Mouse (Mus musculus): ENCODE data around the gene Tmem59l. TPM values are rescaled to one million over a fixed set of nuclear protein-coding genes. Genes with fewer than 3 reads are reported as not detected.

Gene Tmem59l
- 60.6 and 61.5 TPM in 2 replicates for polyA plus RNA-seq (2015; fragmentation: Nextera tagmentation; extraction: Ambion mirVana)

DNA sequence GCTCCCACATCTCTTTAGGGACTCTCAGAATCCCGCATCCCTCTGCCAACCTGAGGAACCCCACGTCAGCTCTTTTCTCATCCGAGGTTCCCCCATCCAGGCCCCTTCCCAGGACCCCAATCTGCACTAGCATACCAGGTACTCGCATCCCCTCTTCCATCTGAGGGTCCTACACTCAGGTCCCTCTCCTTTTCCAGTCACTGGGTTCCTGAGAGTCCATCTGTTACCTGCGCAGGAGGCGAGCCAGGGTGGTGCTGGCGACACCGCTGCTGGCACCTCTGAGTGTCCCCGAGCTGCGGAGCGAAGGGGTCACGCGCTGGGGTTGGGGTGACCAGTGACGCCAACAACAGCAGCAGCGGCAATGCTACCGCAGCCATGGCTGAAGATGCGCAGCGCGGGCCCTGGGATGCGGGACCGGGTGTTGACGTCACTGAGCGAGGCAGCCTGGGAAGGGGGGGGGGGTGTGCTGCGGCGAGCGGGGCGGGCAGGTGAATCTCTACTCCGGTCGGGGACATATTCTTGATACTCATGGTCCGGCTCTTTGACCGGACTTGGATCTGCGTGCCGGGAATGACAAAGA, at the start of gene Tmem59l:
Tmem59l (minus strand) TSS at position 418 of the 580 bp plus-strand sequence.
- ATAC-seq = peak; percentile 64
- peak within 1 kb of the TSS; percentile 87 for H3K9ac ChIP-seq (replicated peaks)
- peaks cover 10% of the 10 kb centered on the region; the same call in 1 of the 2 replicates for H3K36me3 ChIP-seq
- H3K27ac ChIP-seq = no peak within 1 kb of the TSS
- H3K4me3 ChIP-seq (replicated peaks) = peak within 1 kb of the TSS; percentile 58
- peaks cover 36% of the 10 kb centered on the region for H3K4me1 ChIP-seq (replicated peaks)
- H3K27me3 ChIP-seq = peaks cover 95% of the 10 kb centered on the region
- H3K9me3 ChIP-seq = no peaks in the 10 kb centered on the region
- WGBS = 3% methylated on average over 33 of the region's 33 CpGs
- peak within 1 kb of the TSS; percentile 68 for H3K4me2 ChIP-seq (replicated peaks)

DNA sequence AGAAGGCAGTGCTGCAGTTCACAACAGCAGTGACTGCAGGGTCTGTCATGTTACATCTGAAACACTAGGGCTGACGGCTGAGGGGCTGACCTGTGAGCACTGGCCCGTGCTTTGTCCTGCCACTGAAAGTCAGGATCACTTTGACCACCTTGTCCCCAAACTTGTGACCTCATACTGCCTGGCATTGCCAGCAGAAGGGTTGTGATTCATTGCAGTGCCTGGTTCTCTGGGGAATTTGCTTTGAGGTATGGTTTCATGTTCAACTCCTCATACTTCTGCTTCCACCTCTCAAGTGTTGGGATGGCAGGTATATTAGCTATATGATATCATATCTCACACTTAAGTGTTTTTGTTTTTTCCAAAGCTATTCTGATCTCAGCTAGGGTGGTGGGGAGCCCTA, 48.5 kb upstream of the Tmem59l start:
- H3K27me3 ChIP-seq = no peaks in the 10 kb centered on the region
- peaks cover 15% of the 10 kb centered on the region for H3K4me1 ChIP-seq (replicated peaks)

DNA sequence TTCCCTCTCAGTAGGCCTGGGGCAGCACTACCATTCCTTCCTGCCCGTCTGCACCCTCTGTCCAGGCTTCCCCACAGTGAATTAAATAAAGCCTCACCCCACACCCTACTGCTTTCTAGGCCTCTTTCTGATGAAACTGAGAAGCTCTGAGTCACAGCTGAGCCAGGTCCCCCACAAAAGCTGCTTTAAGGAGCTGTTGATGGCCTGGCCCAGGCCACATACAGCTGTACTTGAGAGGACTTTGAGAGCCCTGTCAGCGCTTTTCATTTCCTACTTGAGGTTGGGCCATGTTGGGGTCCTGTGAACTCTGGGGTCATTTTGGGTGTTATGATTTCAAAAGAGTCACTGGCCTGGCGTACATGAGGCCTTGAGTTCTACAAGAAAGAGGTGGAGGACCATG, 48.1 kb upstream of the Tmem59l start:
- ATAC-seq = no peak
- Histone ChIP-seq H3K9me3 (no peaks in the 10 kb centered on the region), H3K4me3 (replicated peaks) (no peak overlapping the region), H3K4me1 (replicated peaks) (peaks cover 10% of the 10 kb centered on the region), H3K36me3 (peaks cover 68% of the 10 kb centered on the region), H3K27me3 (no peaks in the 10 kb centered on the region), H3K4me2 (replicated peaks) (no peak overlapping the region), H3K9ac (replicated peaks) (0 out of 2 replicates have a peak overlapping the region, but pooled peaks have one; percentile 10), H3K27ac (no peak overlapping the region)
- 92% methylated on average over 3 of the region's 3 CpGs for WGBS

More for the DNA sequence above, 48.5 kb upstream of the Tmem59l start:
- peaks cover 64% of the 10 kb centered on the region for H3K36me3 ChIP-seq
- H3K4me2 ChIP-seq (replicated peaks) = no peak overlapping the region
- ATAC-seq = no peak
- WGBS = 95% methylated on average over 2 of the region's 2 CpGs
- no peak overlapping the region for H3K9ac ChIP-seq (replicated peaks)
- no peak overlapping the region for H3K27ac ChIP-seq
- H3K4me3 ChIP-seq (replicated peaks) = no peak overlapping the region
- H3K9me3 ChIP-seq = no peaks in the 10 kb centered on the region

DNA sequence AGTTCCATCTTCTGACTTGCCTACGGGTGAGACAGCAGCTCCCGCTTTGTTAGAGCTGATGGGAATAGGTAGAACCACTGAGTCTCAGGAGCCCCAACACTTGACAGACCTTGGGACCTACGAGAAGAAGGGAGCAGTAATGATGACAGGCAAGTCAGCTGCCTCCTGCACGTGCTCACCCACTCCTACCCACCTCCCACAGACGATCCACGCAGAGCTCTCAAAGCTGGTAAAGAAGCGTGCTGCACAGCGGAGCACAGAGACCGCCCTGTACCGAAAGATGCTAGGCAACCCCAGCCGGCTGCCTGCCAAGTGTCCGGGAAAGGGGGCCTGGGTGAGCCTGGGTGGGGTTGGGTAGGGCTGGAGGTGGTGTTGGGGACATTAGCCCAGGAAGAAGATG, 47.1 kb upstream of the Tmem59l start:
- Histone ChIP-seq H3K4me2 (replicated peaks) (no peak overlapping the region), H3K4me3 (replicated peaks) (no peak overlapping the region), H3K36me3 (peaks cover 75% of the 10 kb centered on the region), H3K9ac (replicated peaks) (no peak overlapping the region), H3K4me1 (replicated peaks) (peaks cover 14% of the 10 kb centered on the region), H3K27me3 (no peaks in the 10 kb centered on the region), H3K9me3 (no peaks in the 10 kb centered on the region), H3K27ac (no peak overlapping the region)
- no peak for ATAC-seq
- WGBS = 95% methylated on average over 12 of the region's 12 CpGs

DNA sequence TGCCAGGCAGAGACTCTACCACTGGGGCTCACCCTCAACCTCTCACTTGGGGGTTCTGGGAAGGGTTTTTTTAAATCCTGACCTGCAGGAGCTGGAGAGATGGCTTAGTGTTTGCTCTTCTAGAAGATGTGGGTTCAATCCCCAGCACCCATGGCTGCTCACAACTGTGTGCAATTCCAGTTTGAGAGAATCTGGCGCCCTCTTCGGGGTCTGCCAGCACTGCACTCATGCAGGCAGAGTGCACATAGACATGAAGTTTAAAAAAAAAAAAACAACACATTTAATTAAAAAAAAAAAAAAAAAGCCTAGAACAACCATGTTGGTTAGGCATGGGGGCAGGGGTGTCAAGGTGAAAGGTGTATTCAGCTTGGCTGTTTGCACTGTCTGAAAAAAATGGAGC, 43.2 kb upstream of the Tmem59l start:
- no peaks in the 10 kb centered on the region for H3K9me3 ChIP-seq
- no peak for ATAC-seq
- 88% methylated on average over 2 of the region's 2 CpGs for WGBS
- H3K36me3 ChIP-seq = peaks cover 57% of the 10 kb centered on the region
- no peak overlapping the region for H3K4me3 ChIP-seq (replicated peaks)
- no peak overlapping the region for H3K4me2 ChIP-seq (replicated peaks)
- H3K27me3 ChIP-seq = no peaks in the 10 kb centered on the region
- no peak overlapping the region for H3K9ac ChIP-seq (replicated peaks)
- H3K4me1 ChIP-seq (replicated peaks) = peaks cover 33% of the 10 kb centered on the region
- no peak overlapping the region for H3K27ac ChIP-seq

DNA sequence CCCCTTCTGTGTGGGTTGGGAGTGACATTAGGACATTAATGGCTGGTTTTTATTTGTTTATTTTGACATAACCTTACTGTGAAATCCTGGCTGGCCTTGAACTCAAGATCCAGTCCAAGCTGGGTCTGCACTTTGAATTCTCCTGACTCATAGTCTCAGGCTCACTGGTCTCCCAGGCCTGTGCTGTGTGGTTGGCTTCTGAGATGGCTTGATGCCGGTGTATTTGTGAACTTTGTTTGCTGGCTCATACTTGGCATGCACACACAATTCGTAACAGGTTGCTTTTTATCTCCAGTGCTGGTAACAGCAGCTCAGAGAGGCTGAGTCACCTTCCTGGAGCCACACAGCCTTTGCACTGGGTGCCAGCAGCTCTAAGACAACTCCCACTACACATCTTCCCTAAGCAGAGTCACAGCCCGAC, 42.6 kb upstream of the Tmem59l start:
- peaks cover 52% of the 10 kb centered on the region for H3K36me3 ChIP-seq
- no peak overlapping the region for H3K4me2 ChIP-seq (replicated peaks)
- H3K4me1 ChIP-seq (replicated peaks) = peaks cover 33% of the 10 kb centered on the region
- H3K4me3 ChIP-seq (replicated peaks) = no peak overlapping the region
- H3K27ac ChIP-seq = no peak overlapping the region
- WGBS = 98% methylated on average over 3 of the region's 3 CpGs
- no peaks in the 10 kb centered on the region for H3K9me3 ChIP-seq
- no peak overlapping the region for H3K9ac ChIP-seq (replicated peaks)
- no peaks in the 10 kb centered on the region for H3K27me3 ChIP-seq
- ATAC-seq = no peak

DNA sequence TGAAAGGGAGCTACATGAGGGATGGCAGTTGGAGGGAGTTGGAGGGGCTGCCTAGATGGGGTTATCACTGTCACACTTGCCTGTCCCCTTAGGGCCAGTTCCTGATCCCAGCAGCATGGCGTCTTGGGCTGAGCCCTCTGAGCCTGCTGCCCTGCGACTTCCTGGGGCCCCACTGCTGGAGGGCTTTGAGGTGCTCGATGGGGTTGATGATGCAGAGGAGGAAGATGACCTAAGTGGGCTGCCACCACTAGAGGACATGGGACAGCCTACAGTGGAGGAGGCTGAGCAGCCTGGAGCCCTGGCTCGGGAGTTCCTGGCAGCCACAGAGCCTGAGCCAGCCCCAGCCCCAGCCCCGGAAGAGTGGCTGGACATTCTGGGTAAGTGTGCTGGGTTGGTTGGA, 42.1 kb upstream of the Tmem59l start:
- WGBS = 85% methylated on average over 5 of the region's 5 CpGs
- no peak overlapping the region for H3K9ac ChIP-seq (replicated peaks)
- H3K9me3 ChIP-seq = no peaks in the 10 kb centered on the region
- peak overlapping the region; percentile 9; the same call in 1 of the 2 replicates for H3K4me2 ChIP-seq (replicated peaks)
- H3K4me3 ChIP-seq (replicated peaks) = no peak overlapping the region
- H3K27me3 ChIP-seq = no peaks in the 10 kb centered on the region
- no peak overlapping the region for H3K27ac ChIP-seq
- H3K4me1 ChIP-seq (replicated peaks) = peaks cover 33% of the 10 kb centered on the region
- peaks cover 47% of the 10 kb centered on the region for H3K36me3 ChIP-seq
- no peak for ATAC-seq

DNA sequence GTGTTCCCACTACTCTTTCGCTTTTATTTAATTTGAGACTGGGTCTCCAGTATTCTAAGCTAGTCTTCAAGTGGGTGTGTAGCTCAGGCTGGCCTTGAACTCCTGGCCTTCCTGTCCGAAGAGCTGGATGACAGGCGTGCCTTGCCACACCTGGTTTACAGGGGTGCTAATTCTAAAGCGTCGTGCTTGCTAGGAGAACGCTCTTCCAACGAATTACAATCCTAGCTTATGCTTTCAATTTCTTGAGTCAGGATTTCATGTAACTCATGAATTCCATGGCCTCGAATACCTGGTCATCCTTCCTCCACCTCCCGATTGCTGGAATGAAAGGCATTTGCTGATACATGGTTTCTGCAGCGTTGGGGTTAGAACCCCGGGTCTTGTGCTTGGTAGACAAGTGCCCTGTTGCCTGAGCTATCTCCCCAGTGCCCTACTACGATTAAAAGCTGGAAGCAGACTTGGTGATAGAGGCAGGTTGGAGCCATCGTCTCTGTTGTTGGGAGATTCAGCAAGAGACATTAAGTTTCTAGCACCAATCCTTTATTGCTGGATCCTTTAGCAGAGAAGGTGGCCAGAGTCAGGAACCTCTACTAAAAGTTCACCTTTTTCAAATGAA, 41.1 kb upstream of the Tmem59l start:
- no peaks in the 10 kb centered on the region for H3K27me3 ChIP-seq
- H3K4me2 ChIP-seq (replicated peaks) = peak overlapping the region; percentile 87
- no peaks in the 10 kb centered on the region for H3K9me3 ChIP-seq
- peak overlapping the region; percentile 81 for H3K4me3 ChIP-seq (replicated peaks)
- WGBS = 38% methylated on average over 13 of the region's 13 CpGs
- H3K9ac ChIP-seq (replicated peaks) = peak overlapping the region; percentile 92
- peaks cover 37% of the 10 kb centered on the region for H3K36me3 ChIP-seq
- peak overlapping the region; percentile 88 for H3K27ac ChIP-seq
- peaks cover 38% of the 10 kb centered on the region for H3K4me1 ChIP-seq (replicated peaks)
- ATAC-seq = no peak

DNA sequence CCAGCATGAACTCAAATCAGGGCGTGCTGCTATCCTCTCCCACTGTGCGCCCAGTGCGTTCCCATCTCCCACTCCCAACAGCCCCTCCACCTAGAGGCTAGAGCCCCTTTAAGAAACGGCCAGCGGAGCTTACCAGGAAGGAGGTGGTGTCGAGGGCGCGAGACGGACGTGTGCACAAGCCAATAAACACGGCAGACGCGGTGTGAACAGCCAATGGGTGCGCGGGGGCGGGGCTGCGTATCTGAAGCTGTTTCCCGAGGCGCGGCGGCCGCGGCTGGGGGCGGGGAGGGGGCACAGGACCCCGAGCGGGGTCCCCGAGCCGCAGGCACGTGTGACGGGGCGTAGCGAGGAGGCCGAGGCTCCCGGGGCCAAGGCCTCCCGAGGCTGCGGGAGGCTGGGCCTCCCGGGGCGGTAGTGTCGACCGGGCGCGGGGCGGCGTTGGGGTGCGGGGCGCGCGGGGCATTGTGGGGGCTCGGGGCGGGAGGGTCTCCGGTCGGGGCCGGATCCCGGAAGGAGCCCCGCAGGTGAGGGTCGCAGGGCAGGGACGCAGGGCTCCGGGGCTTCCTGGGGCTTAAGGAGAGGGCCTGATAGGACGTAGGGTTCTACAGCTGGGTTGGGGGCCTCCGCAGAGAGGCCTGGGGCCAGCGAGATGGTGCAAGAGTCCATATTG, 40.5 kb upstream of the Tmem59l start, which contains the start of the genes Fkbp8 and Kxd1:
Fkbp8 (plus strand) TSS at position 213 of the 670 bp plus-strand sequence.
Kxd1 (minus strand) TSS at position 445 of the 670 bp plus-strand sequence.
- peak within 1 kb of the TSS; percentile 81 for H3K4me3 ChIP-seq (replicated peaks)
- ATAC-seq = peak; percentile 94
- peak within 1 kb of the TSS; percentile 92 for H3K9ac ChIP-seq (replicated peaks)
- H3K4me2 ChIP-seq (replicated peaks) = peak within 1 kb of the TSS; percentile 87
- peaks cover 40% of the 10 kb centered on the region for H3K4me1 ChIP-seq (replicated peaks)
- peak within 1 kb of the TSS; percentile 88 for H3K27ac ChIP-seq
- H3K36me3 ChIP-seq = peaks cover 31% of the 10 kb centered on the region
- H3K9me3 ChIP-seq = no peaks in the 10 kb centered on the region
- H3K27me3 ChIP-seq = no peaks in the 10 kb centered on the region
- under 1% methylated on average over 45 of the region's 61 CpGs for WGBS

DNA sequence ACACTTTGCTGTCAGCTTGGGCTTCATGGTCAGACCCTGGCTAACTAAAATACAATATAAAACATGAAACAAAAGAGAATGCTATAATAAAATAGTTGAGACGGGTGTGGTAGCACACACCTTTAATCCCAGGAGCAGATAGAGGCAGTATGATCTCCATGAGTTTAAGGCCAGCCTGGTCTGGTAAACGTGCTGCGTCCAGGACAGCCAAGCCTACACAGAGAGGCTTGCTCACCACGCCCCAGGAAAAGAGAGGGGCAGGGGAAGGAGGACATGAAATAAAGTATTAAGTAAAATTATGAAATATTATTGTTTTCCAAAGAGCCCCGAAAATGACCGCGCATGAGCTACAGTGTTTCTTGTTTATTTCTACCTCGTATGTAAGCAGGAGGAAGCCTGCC, 40.0 kb upstream of the Tmem59l start:
- Histone ChIP-seq H3K27me3 (no peaks in the 10 kb centered on the region), H3K36me3 (peaks cover 25% of the 10 kb centered on the region), H3K4me1 (replicated peaks) (peaks cover 45% of the 10 kb centered on the region), H3K9ac (replicated peaks) (peak overlapping the region; percentile 92), H3K4me2 (replicated peaks) (peak overlapping the region; percentile 87), H3K4me3 (replicated peaks) (peak overlapping the region; percentile 81), H3K9me3 (no peaks in the 10 kb centered on the region), H3K27ac (peak overlapping the region; percentile 88)
- WGBS = 3% methylated on average over 8 of the region's 8 CpGs
- ATAC-seq = peak; percentile 28; the same call in 1 of the 2 replicates

DNA sequence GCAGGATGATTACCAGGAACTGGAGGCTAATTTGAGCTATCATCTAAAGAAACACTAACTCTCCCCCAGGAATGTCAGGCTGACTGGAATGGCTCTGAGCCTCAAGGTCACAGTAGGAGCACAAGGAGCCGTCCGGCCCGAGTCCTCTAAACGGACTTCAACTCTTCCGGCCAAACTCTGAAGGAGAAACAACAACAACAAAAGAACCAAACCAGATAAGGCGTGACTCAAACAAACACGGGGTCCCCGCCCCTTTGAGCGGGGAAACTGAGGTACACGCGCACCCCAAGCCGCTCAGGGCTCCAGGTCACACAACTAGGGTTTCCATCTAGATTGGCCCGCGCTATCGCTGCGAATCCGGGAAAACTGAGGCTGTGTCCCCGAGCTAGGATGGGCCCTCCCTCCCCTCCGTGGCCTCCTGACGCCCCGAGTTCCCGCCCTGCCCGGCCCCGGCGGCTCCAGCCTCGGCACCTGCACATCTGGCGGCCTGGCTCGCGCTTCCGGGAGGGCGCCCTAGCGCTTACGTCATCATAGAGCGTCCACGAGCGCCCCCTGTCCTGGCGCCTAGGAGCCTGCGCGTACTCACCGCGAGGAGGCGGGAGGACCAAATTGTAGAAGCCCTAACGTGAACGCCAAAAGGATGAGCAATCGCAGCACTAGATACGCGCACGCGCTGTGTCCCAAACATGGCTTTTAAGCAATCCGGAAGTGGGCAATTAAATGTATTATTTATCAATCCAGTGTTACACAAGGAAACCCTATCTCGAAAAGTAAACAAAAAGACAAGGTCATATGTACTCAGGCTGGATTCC, 35.6 kb upstream of the Tmem59l start:
- H3K9me3 ChIP-seq = no peaks in the 10 kb centered on the region
- peaks cover 21% of the 10 kb centered on the region for H3K36me3 ChIP-seq
- H3K4me2 ChIP-seq (replicated peaks) = peak overlapping the region; percentile 81
- under 1% methylated on average over 47 of the region's 51 CpGs for WGBS
- no peaks in the 10 kb centered on the region for H3K27me3 ChIP-seq
- peak overlapping the region; percentile 66 for H3K4me3 ChIP-seq (replicated peaks)
- H3K9ac ChIP-seq (replicated peaks) = peak overlapping the region; percentile 74
- ATAC-seq = peak; percentile 87
- H3K27ac ChIP-seq = peak overlapping the region; percentile 81
- peaks cover 29% of the 10 kb centered on the region for H3K4me1 ChIP-seq (replicated peaks)
